8 mouse cellular contexts compared by ENCODE assay signal in genomic region chr10:62311464-62311863, GRCm38 (mm10). TPM values are rescaled to one million over a fixed set of nuclear protein-coding genes. Genes with fewer than 3 reads are reported as not detected.
A peak's percentile ranks its signal among the peaks of the same experiment; 100 is the strongest.
DNase-seq lines count a peak whose midpoint lies in the region; ATAC-seq and TF ChIP-seq lines count a peak whose summit lies in the region.

No protein-coding gene starts in this region.

- H3K4me2 ChIP-seq in lung, embryonic 16.5 days (ENCODE audit: low read depth, low read length) = 0 out of 2 replicates have a peak overlapping the region, but pooled peaks have one; percentile 28

- no peak overlapping the region for H3K27ac ChIP-seq in heart, embryonic 10.5 days
- H3K27ac ChIP-seq in lung, embryonic 16.5 days (ENCODE audit: low read length) = peak overlapping the region; percentile 19; the same call in 1 of the 2 replicates

- ATAC-seq in G1E (ENCODE audit: extremely low read depth, insufficient number of reproducible peaks, low FRiP score, poor library complexity, severe bottlenecking) = peak; percentile 52; the same call in 1 of the 2 replicates
- ATAC-seq in lung, embryonic 16.5 days (ENCODE audit: low read depth) = peak; percentile 39; the same call in 1 of the 2 replicates
- no peak for ATAC-seq in megakaryocyte-erythroid progenitor cell, adult 5-6 weeks (replicated peaks; ENCODE audit: low FRiP score, low TSS enrichment, poor library complexity, severe bottlenecking)
- no peak for ATAC-seq in erythroid progenitor cell, adult 5-6 weeks (replicated peaks; ENCODE audit: low FRiP score, poor library complexity, severe bottlenecking)

- WGBS in heart, embryonic 10.5 days = 67% methylated on average over 6 of the region's 6 CpGs
- WGBS in lung, embryonic 16.5 days = 32% methylated on average over 6 of the region's 6 CpGs

- DNase-seq in heart, adult 11 months = peak; percentile 98
- DNase-seq in heart, embryonic 10.5 days (ENCODE audit: low spot score) = no peak
- DNase-seq in G1E (ENCODE audit: low spot score) = peak; percentile 40
- peak; percentile 44 for DNase-seq in gastrocnemius, adult 8-10 months (ENCODE audit: low spot score in 2 of 2)
- peak; percentile 64 to 68 for DNase-seq in kidney, adult 8-10 months

- no peak for TF ChIP-seq CTCF in G1E (IDR thresholded peaks at IDR 0.05; ENCODE audit: low read depth, low read length)

- no peak overlapping the region for H3K4me3 ChIP-seq in heart, embryonic 10.5 days
- H3K4me3 ChIP-seq in G1E (ENCODE audit: low read depth, low read length) = peak overlapping the region; percentile 53; the same call in 1 of the 2 replicates
- H3K4me3 ChIP-seq in lung, embryonic 16.5 days (ENCODE audit: low read length) = no peak overlapping the region

- no peaks in the 10 kb centered on the region for H3K9me3 ChIP-seq in heart, embryonic 10.5 days
- 0 out of 2 replicates have a peak, but pooled peaks cover 4% of the 10 kb centered on the region for H3K9me3 ChIP-seq in G1E (replicated peaks)
- H3K9me3 ChIP-seq in lung, embryonic 16.5 days (ENCODE audit: control insufficient read depth, low read length) = no peaks in the 10 kb centered on the region

- peak overlapping the region; percentile 23; the same call in 1 of the 2 replicates for H3K9ac ChIP-seq in lung, embryonic 16.5 days (ENCODE audit: low read length)

- peaks cover 81% of the 10 kb centered on the region for H3K36me3 ChIP-seq in heart, embryonic 10.5 days
- peaks cover 83% of the 10 kb centered on the region for H3K36me3 ChIP-seq in G1E (replicated peaks)
- no peaks in the 10 kb centered on the region; the same call in 1 of the 2 replicates for H3K36me3 ChIP-seq in lung, embryonic 16.5 days (ENCODE audit: control insufficient read depth, insufficient read depth, low read length)

- H3K4me1 ChIP-seq in heart, embryonic 10.5 days = peaks cover 41% of the 10 kb centered on the region
- peaks cover 52% of the 10 kb centered on the region for H3K4me1 ChIP-seq in G1E (ENCODE audit: insufficient read depth, low read depth, low read length)
- H3K4me1 ChIP-seq in lung, embryonic 16.5 days (replicated peaks; ENCODE audit: control insufficient read depth, insufficient read depth, low read length) = peaks cover 7% of the 10 kb centered on the region

- H3K27me3 ChIP-seq in heart, embryonic 10.5 days (ENCODE audit: insufficient read depth, poor library complexity, severe bottlenecking) = no peaks in the 10 kb centered on the region
- no peaks in the 10 kb centered on the region for H3K27me3 ChIP-seq in G1E (ENCODE audit: insufficient read depth, low read length)
- H3K27me3 ChIP-seq in lung, embryonic 16.5 days (ENCODE audit: control insufficient read depth, insufficient read depth, low read depth, low read length) = no peaks in the 10 kb centered on the region

RNA-seq across cellular contexts. Expression of gene Tacr2, which starts 59.2 kb away (rescaled TPM):
- not detected in 2 replicates for polyA plus RNA-seq in heart, embryonic 10.5 days (2016; fragmentation: Nextera tagmentation; extraction: Ambion mirVana)
- total RNA-seq in G1E (2014; fragmentation: Nextera tagmentation) (0.45 TPM in 1 of 2 replicates, not detected in the other), G1E (2017) (0.06 TPM in 1 of 2 replicates, not detected in the other)
- 0.03 TPM in 1 of 2 replicates, not detected in the other for polyA plus RNA-seq in G1E (2012)
- total RNA-seq in gastrocnemius, adult 8-10 months (2022) = not detected
- polyA plus RNA-seq in lung, embryonic 16.5 days (2015; fragmentation: Nextera tagmentation; extraction: Ambion mirVana) = 0.72 and 0.87 TPM in 2 replicates
- total RNA-seq in megakaryocyte-erythroid progenitor cell, adult 5-6 weeks (2014; fragmentation: Nextera tagmentation) = not detected in 2 replicates
- not detected in 2 replicates for total RNA-seq in megakaryocyte-erythroid progenitor cell, adult 5-6 weeks (2017)
- not detected in 2 replicates for total RNA-seq in erythroid progenitor cell, adult 5-6 weeks (2015; ENCODE audit: low replicate concordance)
- not detected in 2 replicates for total RNA-seq in erythroid progenitor cell, adult 5-6 weeks (2017; ENCODE audit: low replicate concordance)

Comparison
In these comparisons a context has a peak if more than half of its experiments do, and no peak if none do; other contexts are left out.
1. ATAC-seq: peak in G1E (single experiment) and lung, embryonic 16.5 days (single experiment); none in megakaryocyte-erythroid progenitor cell, adult 5-6 weeks (single experiment) and erythroid progenitor cell, adult 5-6 weeks (single experiment).